Mouse (Mus musculus) megakaryocyte, embryonic 14.5 days (primary cell): ENCODE measurements around the gene Cfap299. TPM values are rescaled to one million over a fixed set of nuclear protein-coding genes. Genes with fewer than 3 reads are reported as not detected.
"Not testable (repeated sequence)": the region's sequence is repeated elsewhere in the genome, so short reads cannot be mapped to it uniquely, and the experiment has no call there.

Source experiments
- H3K27me3 ChIP-seq: replicated peaks from 2 replicates; pipeline ENCODE3; 2012; ENCODE audit warnings: inconsistent platforms
- H3K36me3 ChIP-seq: replicated peaks from 2 replicates; pipeline ENCODE3; 2012; ENCODE audit warnings: low read length, inconsistent platforms, mixed read lengths
- H3K4me1 ChIP-seq: 2 replicates; pipeline ENCODE4 v1.6.1; 2012; ENCODE audit warnings: inconsistent platforms
- H3K4me3 ChIP-seq: replicated peaks from 2 replicates; pipeline ENCODE3; 2012; ENCODE audit warnings: moderate library complexity, mild to moderate bottlenecking, inconsistent platforms
- H3K9me3 ChIP-seq: 2 replicates; pipeline ENCODE4 v1.6.1; 2012; ENCODE audit warnings: inconsistent platforms
- FLI1 ChIP-seq: IDR thresholded peaks from 2 replicates; pipeline ENCODE4 v1.6.1; 2012; ENCODE audit warnings: low read length, inconsistent platforms, mixed read lengths
- GATA1 ChIP-seq: IDR thresholded peaks from 3 replicates; pipeline ENCODE4 v1.6.1; 2012; ENCODE audit warnings: mixed read lengths, low read length, inconsistent platforms, borderline replicate concordance
- polyA plus RNA-seq: library from polyadenylated mRNA; stranded (reverse); fragments of >175 nt; gene quantifications from 2 replicates; pipeline ENCODE4 v1.2.3, GENCODE M21; 2012; ENCODE audit warnings: low replicate concordance; ENCODE audit not compliant: insufficient read depth

Cfap299 gene
- polyA plus RNA-seq, 1 experiment, result not detected

DNA sequence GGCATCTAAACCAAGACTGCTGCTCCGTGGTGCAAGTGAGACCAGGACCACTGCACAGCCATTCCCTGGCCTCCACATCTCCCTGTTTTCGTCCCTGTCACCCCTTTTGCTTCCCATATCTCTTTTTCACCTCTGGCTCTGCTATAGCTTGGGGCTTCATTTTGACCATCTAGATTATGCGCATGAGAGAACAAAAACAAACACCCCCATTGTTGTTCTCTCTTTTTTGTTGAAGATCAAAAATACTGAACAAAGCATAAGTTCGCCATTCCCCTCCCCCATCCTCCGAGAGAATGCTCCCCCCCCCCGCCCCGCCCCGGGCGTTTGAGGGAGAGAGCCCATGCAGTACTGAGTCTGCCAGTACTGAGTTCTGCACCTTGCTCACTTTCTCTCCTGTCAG is 234.7 kb downstream of the Cfap299 start:
- Histone ChIP-seq H3K4me3 (peak overlapping the region; percentile 56), H3K27me3 (no peaks in the 10 kb centered on the region), H3K4me1 (no peaks in the 10 kb centered on the region), H3K36me3 (no peaks in the 10 kb centered on the region), H3K9me3 (peaks cover 16% of the 10 kb centered on the region)
- TF ChIP-seq FLI1 (no peak), GATA1 (no peak)

DNA sequence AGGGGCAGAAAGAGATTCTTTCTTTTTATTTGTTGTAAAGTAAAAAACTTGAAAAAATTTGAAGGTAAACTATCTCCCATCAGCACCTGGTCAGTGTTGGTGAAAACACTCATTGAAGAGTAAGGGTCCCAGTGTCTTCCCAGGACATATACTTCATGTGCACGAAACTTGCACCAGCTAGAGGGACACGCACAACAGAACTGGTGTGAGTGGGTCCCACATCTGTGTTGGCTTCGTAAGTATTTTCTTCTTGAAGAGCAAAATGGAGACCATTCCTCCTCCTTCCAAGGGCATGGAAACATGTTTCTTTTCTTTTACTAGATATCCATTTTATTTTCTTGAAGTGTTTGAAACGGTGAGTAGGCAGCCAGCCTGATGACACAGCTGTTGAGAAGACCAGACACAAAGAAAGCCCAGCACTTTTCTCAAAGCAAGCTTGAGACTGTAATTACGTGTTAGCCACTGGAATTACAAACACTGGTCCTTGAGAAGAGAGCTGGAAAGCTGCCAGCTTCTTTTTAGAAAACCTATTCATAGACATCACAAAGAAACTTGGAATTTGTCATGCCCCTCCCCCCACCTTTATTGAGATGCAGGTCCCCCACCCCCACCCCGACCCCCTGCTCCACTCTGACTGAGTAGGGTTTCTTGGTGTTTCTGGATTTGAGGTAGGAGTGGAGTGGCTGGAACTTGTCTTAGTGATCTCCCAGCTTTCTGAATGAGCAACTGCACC is 237.5 kb downstream of the Cfap299 start:
- H3K4me1 ChIP-seq, result peaks cover 5% of the 10 kb centered on the region; the same call in 1 of the 2 replicates
- H3K36me3 ChIP-seq, result no peaks in the 10 kb centered on the region
- no peaks in the 10 kb centered on the region for H3K27me3 ChIP-seq
- peaks cover 5% of the 10 kb centered on the region for H3K9me3 ChIP-seq
- H3K4me3 ChIP-seq, result no peak overlapping the region
- TF ChIP-seq GATA1, result no peak
- no peak for TF ChIP-seq FLI1

DNA sequence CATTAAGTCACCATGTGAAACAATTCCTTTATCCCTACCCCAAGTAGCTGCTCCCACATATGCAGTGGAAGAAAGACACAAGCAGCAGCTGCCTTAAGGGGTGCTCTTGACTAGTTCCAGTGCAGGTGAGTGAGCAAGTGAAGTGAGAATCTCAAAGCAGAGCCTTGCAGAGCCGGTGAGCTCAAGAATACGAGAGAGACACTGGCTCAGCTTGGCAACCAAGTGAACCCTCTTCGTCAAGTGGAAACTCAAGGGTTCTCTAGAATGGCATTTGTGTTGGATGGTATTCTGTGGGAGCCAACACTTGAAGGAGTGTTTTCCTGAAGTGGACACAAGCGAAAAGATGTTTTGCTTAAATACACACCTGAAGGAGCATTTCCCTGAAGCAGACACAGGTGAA is 239.4 kb downstream of the Cfap299 start:
- Histone ChIP-seq H3K4me3 (no peak overlapping the region), H3K4me1 (peaks cover 5% of the 10 kb centered on the region; the same call in 1 of the 2 replicates), H3K9me3 (peaks cover 3% of the 10 kb centered on the region), H3K36me3 (no peaks in the 10 kb centered on the region), H3K27me3 (no peaks in the 10 kb centered on the region)
- TF ChIP-seq FLI1, result no peak
- no peak for TF ChIP-seq GATA1

DNA sequence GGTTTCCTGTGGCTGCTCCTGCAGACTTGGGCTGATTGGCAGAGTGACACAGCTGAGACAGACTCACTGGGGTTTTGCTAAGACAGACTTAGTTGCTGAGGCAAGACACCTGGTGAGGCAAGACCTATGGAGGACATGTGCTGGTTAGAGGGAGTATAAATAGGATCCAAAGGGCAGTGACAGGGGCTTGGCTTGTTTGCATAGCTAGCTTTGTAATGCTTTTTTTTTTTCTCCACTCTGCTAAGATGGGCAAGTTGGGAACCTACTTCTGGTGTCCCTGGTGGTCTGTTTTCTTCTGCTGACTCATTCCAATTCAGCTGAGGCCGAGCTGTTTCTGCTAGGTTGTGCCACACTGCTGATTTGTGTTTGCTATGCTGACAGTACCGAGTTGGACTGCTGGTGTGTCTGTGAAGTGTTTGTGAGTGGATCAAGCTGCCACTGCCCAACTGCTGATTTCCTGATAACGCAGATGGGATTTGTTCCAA is 240.0 kb downstream of the Cfap299 start:
- no peaks in the 10 kb centered on the region for H3K36me3 ChIP-seq
- peaks cover 5% of the 10 kb centered on the region; the same call in 1 of the 2 replicates for H3K4me1 ChIP-seq
- TF ChIP-seq GATA1 (no peak), FLI1 (no peak)
- H3K9me3 ChIP-seq, result no peaks in the 10 kb centered on the region; the same call in 1 of the 2 replicates
- H3K27me3 ChIP-seq, result no peaks in the 10 kb centered on the region
- H3K4me3 ChIP-seq, result no peak overlapping the region

DNA sequence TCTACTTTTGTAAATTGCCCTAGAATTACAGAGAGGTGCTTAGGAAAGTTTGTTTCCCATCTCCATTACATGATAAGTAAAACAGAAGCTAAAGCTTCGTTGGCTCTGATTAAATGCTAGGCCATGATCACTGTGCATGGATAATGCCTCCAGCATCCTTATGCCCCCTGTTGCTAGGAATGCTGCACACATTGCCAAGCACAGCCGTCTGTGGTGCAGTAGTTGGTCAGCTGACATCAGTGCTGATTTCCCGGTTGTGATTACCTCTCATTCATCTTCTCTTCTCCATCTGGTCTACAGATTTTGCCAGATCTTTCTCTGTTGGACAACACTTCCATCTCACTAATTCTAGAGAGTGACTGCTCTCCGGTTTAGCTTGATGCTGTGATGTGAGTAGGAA is 243.3 kb downstream of the Cfap299 start:
- Histone ChIP-seq H3K4me1 (peaks cover 5% of the 10 kb centered on the region; the same call in 1 of the 2 replicates), H3K4me3 (no peak overlapping the region), H3K9me3 (no peaks in the 10 kb centered on the region; the same call in 1 of the 2 replicates), H3K36me3 (no peaks in the 10 kb centered on the region), H3K27me3 (no peaks in the 10 kb centered on the region)
- TF ChIP-seq FLI1 (no peak), GATA1 (no peak)

DNA sequence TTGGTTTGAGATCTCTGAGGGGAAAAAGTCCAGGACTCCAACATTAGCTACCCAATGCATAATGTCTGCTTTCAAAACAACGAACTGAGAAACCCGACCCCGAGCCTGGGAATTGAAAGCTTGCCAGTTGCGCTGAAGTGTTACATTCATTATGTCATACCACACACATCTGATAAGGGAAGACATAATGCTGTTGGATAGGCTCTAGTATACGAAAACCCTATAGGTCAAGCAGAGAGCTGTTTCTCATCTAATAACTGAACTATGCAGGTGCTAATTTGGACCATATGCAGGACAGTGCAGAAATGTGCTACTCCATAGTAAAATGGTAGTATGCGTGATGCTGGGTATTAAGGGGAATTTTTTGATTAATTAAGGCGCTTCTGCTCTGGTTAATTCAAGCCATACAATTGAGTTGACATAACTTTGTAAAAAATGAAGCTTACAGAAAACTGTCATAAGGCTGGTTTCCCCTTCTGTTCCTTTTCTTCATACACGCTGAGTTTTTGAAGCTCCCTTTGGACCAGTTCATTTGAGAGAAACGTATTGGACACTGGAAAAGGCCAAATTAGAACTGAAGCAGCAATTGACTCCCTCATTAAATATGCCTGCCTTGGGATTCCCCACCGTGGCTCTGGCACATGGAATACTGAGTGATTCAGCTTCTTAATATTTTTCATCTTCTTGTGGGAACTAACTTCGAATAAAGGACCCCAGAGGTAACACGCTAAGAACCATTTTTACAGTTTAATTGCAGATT is 245.8 kb downstream of the Cfap299 start:
- Histone ChIP-seq H3K36me3 (no peaks in the 10 kb centered on the region), H3K4me1 (no peaks in the 10 kb centered on the region), H3K9me3 (peaks cover 4% of the 10 kb centered on the region; the same call in 1 of the 2 replicates), H3K4me3 (no peak overlapping the region), H3K27me3 (no peaks in the 10 kb centered on the region)
- TF ChIP-seq FLI1 (no peak), GATA1 (no peak)

DNA sequence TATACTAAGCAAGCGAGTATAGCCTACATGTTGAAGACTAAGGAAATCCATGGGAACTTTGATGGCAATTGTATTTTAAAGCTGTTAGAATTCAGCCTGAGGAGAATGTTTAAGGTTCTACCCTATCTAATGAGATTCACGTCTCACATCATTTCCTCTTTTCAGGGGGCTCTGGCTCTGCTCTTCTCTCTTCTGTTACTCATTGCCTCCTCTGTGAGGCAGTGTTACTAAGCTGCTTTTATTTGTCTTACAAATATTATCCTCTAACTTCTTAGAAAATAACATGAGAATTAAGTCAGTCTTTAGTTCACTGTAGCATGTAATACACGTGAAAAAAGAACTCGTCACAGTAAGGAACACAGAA is 246.3 kb downstream of the Cfap299 start:
- TF ChIP-seq FLI1 (no peak), GATA1 (no peak)
- Histone ChIP-seq H3K27me3 (no peaks in the 10 kb centered on the region), H3K4me3 (no peak overlapping the region), H3K4me1 (no peaks in the 10 kb centered on the region), H3K9me3 (peaks cover 4% of the 10 kb centered on the region; the same call in 1 of the 2 replicates), H3K36me3 (no peaks in the 10 kb centered on the region)

DNA sequence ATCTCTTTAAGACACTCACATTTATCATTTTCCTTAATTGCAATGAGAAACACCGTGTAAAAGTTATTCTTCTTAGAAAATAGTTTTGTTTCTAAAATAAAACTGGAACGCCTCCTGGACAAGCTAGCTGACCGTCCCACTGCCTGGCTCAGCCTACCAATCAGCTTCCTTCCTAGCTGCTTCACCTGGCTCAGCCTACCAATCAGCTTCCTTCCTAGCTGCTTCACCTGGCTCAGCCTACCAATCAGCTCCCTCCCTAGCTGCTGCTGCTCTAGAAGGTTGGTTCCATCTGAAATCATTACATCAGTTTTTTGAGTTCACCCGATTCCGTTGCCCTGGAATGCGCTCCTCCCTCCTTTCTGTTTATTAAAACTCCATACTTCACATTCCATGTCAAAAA is 247.4 kb downstream of the Cfap299 start:
- H3K36me3 ChIP-seq, H3K4me3 ChIP-seq, H3K4me1 ChIP-seq, H3K27me3 ChIP-seq, H3K9me3 ChIP-seq: not testable (repeated sequence)

DNA sequence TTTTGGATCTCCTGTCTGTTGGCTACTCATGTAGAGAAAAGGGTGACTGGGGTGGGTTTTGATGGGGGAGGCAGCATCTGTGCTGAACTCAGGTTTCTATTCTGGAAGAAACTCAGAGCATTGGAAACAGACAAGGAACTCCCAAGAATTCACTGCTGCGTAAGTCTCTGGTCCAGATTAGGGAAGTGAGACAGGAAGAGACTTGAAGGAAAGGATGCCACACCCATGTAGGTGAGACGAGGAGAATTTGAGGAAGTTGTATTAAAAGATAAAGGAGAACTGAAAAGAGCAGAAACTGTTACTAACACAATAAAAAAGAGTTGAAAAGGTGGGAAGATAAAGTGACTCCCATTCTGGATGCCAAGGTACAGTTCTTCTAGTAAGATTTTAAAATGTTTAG is 249.3 kb downstream of the Cfap299 start:
- Histone ChIP-seq H3K4me3 (no peak overlapping the region), H3K4me1 (no peaks in the 10 kb centered on the region), H3K27me3 (no peaks in the 10 kb centered on the region), H3K36me3 (no peaks in the 10 kb centered on the region), H3K9me3 (0 out of 2 replicates have a peak, but pooled peaks cover 4% of the 10 kb centered on the region)
- TF ChIP-seq GATA1 (no peak), FLI1 (no peak)

DNA sequence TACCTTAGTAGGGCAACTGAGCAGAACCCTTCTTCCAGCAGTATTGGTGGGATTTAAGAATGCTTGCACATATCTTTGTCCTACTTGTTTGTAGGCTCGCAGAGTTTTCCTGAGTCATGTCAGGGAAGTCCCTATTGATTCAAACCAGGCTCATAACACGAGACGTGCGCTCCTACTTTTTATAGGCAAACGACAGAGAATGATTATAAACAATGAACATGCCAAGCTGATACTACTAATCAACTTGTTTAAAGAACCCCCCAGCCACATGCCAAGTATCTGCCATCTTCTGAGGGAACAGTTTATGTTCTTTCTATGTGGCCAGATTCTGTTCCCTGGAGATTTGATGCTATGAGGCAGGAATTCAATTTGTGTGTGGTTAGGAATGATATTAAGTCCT is 251.7 kb downstream of the Cfap299 start:
- H3K4me3 ChIP-seq, result no peak overlapping the region
- H3K36me3 ChIP-seq, result no peaks in the 10 kb centered on the region
- peaks cover 3% of the 10 kb centered on the region for H3K4me1 ChIP-seq
- H3K9me3 ChIP-seq, result 0 out of 2 replicates have a peak, but pooled peaks cover 4% of the 10 kb centered on the region
- no peak for TF ChIP-seq GATA1
- TF ChIP-seq FLI1, result no peak
- no peaks in the 10 kb centered on the region for H3K27me3 ChIP-seq
